Mouse (Mus musculus): ENCODE measurements around the gene Tor2a. TPM values are rescaled to one million over a fixed set of nuclear protein-coding genes. Genes with fewer than 3 reads are reported as not detected.

Gene Tor2a
- 120 and 130 TPM in 2 replicates for polyA plus RNA-seq (2012; rRNA removed)

GRCm38 (mm10) chr2:32757056-32757845 is at the start of gene Tor2a:
Gene Tor2a, plus strand, starts transcription at chr2:32757234.

GRCm38 (mm10) chr2:32712934-32713817 is 43.9 kb upstream of the Tor2a start, which contains the start of gene Cdk9:
Gene Cdk9, minus strand, starts transcription at chr2:32713076.

DNA sequence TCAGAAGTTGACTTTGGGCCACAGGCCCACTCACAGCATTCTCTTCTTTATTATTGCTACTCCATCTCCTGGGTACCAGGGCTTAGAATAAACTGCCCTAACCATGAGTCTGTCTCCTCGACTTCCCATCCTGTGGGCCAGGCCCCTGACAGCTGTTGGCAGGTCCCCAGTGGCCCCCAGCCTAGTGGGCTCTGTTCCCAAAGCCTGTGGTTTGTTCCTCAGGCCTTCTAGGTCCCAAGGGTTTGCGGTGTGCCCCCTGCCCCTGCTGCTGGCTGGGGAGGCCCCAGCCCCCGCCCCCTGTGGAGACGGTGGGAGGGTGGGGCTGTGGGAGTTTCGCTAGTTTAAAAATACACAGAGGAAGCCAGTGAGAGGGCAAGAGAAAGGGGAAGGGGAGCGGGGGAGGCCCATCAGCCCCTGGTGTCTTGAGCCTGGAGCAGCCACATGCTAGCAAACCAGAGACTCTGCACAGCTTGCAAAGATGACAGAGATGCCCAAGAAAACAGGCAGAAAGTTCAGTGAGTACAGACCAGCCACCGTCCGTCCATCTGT is 36.3 kb upstream of the Tor2a start, which contains the start of gene Sh2d3c:
Gene Sh2d3c (plus strand): TSS at position 375 of the 549 bp plus-strand sequence.

DNA sequence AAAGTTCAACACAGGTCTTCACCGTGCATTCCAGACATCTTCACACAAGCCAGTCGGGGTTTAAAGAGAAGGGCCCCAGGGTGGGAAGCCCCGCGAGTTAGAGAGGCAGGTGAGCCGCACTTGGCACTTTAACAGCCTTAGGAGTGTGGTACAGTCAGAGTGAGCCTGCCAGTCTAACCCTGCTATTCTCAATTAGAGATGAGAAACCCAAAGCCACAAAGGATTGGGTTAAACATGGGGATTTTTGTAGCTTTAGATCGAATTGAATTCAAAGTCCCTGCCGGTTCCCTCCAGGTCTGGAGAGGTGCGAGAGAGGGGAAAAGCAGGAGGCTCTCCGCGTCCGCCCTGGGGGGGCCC is 16.1 kb upstream of the Tor2a start, which contains the start of gene 6330409D20Rik:
Gene 6330409D20Rik (minus strand): TSS at position 101 of the 357 bp plus-strand sequence.

DNA sequence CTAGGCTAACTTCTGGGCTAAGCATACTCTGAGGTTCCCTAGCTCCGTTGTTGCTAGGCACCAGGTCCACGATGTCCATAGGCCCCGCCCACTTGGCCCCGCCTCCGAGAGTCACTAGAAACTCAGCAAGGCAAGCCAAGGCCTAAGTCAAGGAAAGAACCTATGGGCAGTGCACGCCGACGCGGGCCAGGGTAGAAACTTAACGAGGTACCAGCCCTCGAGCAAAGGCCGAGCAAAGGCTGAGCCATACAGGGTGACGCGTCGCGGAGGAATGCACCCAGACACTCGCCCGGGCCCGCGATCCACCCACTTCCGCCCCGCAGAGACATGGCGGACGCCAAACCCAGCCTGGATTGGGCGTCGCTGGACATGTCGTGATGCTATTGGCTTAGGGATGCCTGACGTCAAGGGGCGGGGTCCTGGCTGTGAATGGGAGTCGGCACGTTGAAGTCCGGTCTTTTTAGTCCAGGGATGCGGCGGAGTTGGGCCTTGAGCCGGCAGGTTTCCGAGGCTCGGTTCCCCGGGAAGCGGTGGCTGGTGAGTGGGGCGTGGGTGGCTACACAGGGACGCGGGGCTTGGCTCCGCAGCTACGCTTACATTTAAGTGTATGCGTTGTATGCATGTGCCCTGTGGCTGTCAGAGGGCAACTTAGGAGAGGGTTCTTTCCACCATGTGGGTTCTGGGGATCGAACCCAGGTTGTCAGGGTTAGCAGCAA is 18.5 kb downstream of the Tor2a start, which contains the start of the genes Ttc16 and Ptrh1:
Gene Ttc16 (minus strand): TSS at position 275 of the 716 bp plus-strand sequence.
Gene Ptrh1 (plus strand): TSS at position 428 of the 716 bp plus-strand sequence.

GRCm38 (mm10) chr2:32784048-32784681 is 27.1 kb downstream of the Tor2a start, which contains the start of gene Cfap157:
Gene Cfap157, minus strand, starts transcription at chr2:32784428.

Other genes starting within 250 kb of the Tor2a start
- 31.7 and 37.3 TPM in 2 replicates for gene Fam102a, start 221.9 kb upstream of the Tor2a start, polyA plus RNA-seq (2012; rRNA removed)
- gene Dpm2, start 186.4 kb upstream of the Tor2a start, polyA plus RNA-seq (2012; rRNA removed), result 118 and 149 TPM in 2 replicates
- gene Pip5kl1, start 182.4 kb upstream of the Tor2a start, polyA plus RNA-seq (2012; rRNA removed), result 0.67 and 0.74 TPM in 2 replicates
- gene 9430097D07Rik, start 181.6 kb upstream of the Tor2a start, polyA plus RNA-seq (2012; rRNA removed), result not detected in 2 replicates
- 33.5 and 34.2 TPM in 2 replicates for gene St6galnac4, start 170.1 kb upstream of the Tor2a start, polyA plus RNA-seq (2012; rRNA removed)
- 80.7 and 95.8 TPM in 2 replicates for gene St6galnac6, start 157.5 kb upstream of the Tor2a start, polyA plus RNA-seq (2012; rRNA removed)
- 24.3 and 26.7 TPM in 2 replicates for gene Ak1, start 135.5 kb upstream of the Tor2a start, polyA plus RNA-seq (2012; rRNA removed)
- gene Eng, start 110.6 kb upstream of the Tor2a start, polyA plus RNA-seq (2012; rRNA removed), result 174 and 176 TPM in 2 replicates
- gene Fpgs, start 53.1 kb upstream of the Tor2a start, polyA plus RNA-seq (2012; rRNA removed), result 92.0 and 102 TPM in 2 replicates
- 181 and 213 TPM in 2 replicates for gene Cdk9, start 44.2 kb upstream of the Tor2a start, polyA plus RNA-seq (2012; rRNA removed)
- 50.4 and 50.9 TPM in 2 replicates for gene Sh2d3c, start 36.2 kb upstream of the Tor2a start, polyA plus RNA-seq (2012; rRNA removed)
- not detected in 2 replicates for gene 6330409D20Rik, start 16.2 kb upstream of the Tor2a start, polyA plus RNA-seq (2012; rRNA removed)
- 9.9 and 10.3 TPM in 2 replicates for gene Ttc16, start 18.4 kb downstream of the Tor2a start, polyA plus RNA-seq (2012; rRNA removed)
- gene Ptrh1, start 18.6 kb downstream of the Tor2a start, polyA plus RNA-seq (2012; rRNA removed), result 18.7 and 19.7 TPM in 2 replicates
- gene Cfap157, start 27.2 kb downstream of the Tor2a start, polyA plus RNA-seq (2012; rRNA removed), result 1.5 and 1.6 TPM in 2 replicates
- gene Stxbp1, start 90.0 kb downstream of the Tor2a start, polyA plus RNA-seq (2012; rRNA removed), result 11.3 and 13.7 TPM in 2 replicates
- 47.5 and 60.3 TPM in 2 replicates for gene Fam129b, start 118.9 kb downstream of the Tor2a start, polyA plus RNA-seq (2012; rRNA removed)
- gene Rpl12, start 204.3 kb downstream of the Tor2a start, polyA plus RNA-seq (2012; rRNA removed), result 284 and 415 TPM in 2 replicates
- gene Lrsam1, start 204.4 kb downstream of the Tor2a start, polyA plus RNA-seq (2012; rRNA removed), result 23.6 and 23.7 TPM in 2 replicates
- 69.9 and 97.1 TPM in 2 replicates for gene Slc2a8, start 224.8 kb downstream of the Tor2a start, polyA plus RNA-seq (2012; rRNA removed)